Mouse (Mus musculus) embryonic stem cell, embryonic (primary cell): ENCODE data around the gene Mlycd.

Experiments used
- CTCF ChIA-PET, 4 experiments: fragments of 300-600 bp in 2 of 4; fragments of 350-600 bp in 2 of 4; sonication (Branson Sonifier 250); formaldehyde crosslinking; loops; one replicate each; lab custom pipeline; 2022; ENCODE audit warnings: inconsistent platforms in 2 of 4; lab: Charles Lee
- POLR2A ChIA-PET, 4 experiments: fragments of 300-600 bp in 2 of 4; fragments of 350-600 bp in 2 of 4; sonication (Branson Sonifier 250); formaldehyde crosslinking; loops; one replicate each; lab custom pipeline; 2022; ENCODE audit warnings: antibody characterized with exemption in 4 of 4, inconsistent platforms in 1 of 4; lab: Charles Lee

The Mlycd gene

GRCm38 (mm10) chr8:119386988-119387387 lies 7.7 kb upstream of the Mlycd start:
- CTCF ChIA-PET, result interaction anchor here in 3 of 4 experiments (0.6 to 2.8 kb wide), 12 partner anchors 26 to 392 kb away, joined by 3 to 13 read pairs (median 4); no protein-coding TSS in a partner anchor
- POLR2A ChIA-PET, result interaction anchor here in 2 of 4 experiments (0.5 to 1.7 kb wide), 2 partner anchors 13 to 404 kb away, joined by 3 read pairs; no protein-coding TSS in a partner anchor

GRCm38 (mm10) chr8:119394097-119394496 lies 581 bp upstream of the Mlycd start:
- ChIA-PET POLR2A (interaction anchor here in 3 of 4 experiments (0.6 to 2.6 kb wide), 15 partner anchors 8 to 279 kb away, joined by 3 to 7 read pairs (median 3); partner anchors contain the start of gene Hsbp1 (in 2 of the 3)), CTCF (interaction anchor here in 3 of 4 experiments (1.0 to 3.3 kb wide), 15 partner anchors 8 to 493 kb away, joined by 3 to 27 read pairs (median 5); no protein-coding TSS in a partner anchor)

- ChIA-PET POLR2A (interaction anchor here (0.6 to 2.6 kb wide), 18 partner anchors 9 to 907 kb away, joined by 3 to 7 read pairs (median 3); partner anchors contain the start of genes Hsbp1 (in 2 of the 4) and Slc38a8 (in 1 of the 4)), CTCF (interaction anchor here (0.5 to 3.3 kb wide), 26 partner anchors 9 to 492 kb away, joined by 3 to 27 read pairs (median 4); no protein-coding TSS in a partner anchor)
These were observed 633 bp downstream of the Mlycd start for GRCm38 (mm10) chr8:119395072-119395950.

- POLR2A ChIA-PET, result interaction anchor here in 1 of 4 experiments (1.5 kb wide), 1 partner anchor 9 kb away, joined by 4 read pairs; no protein-coding TSS in a partner anchor
These were observed 3.9 kb downstream of the Mlycd start for GRCm38 (mm10) chr8:119398558-119398957.

GRCm38 (mm10) chr8:119399255-119399654 lies 4.6 kb downstream of the Mlycd start:
- POLR2A ChIA-PET, result interaction anchor here in 1 of 4 experiments (1.5 kb wide), 1 partner anchor 9 kb away, joined by 4 read pairs; no protein-coding TSS in a partner anchor
- CTCF ChIA-PET, result interaction anchor here in 3 of 4 experiments (0.5 to 2.6 kb wide), 4 partner anchors 13 to 317 kb away, joined by 3 to 14 read pairs (median 3); no protein-coding TSS in a partner anchor

More at GRCm38 (mm10) chr8:119398558-119398957, 3.9 kb downstream of the Mlycd start:
- CTCF ChIA-PET, result interaction anchor here in 1 of 4 experiments (2.6 kb wide), 1 partner anchor 14 kb away, joined by 14 read pairs; no protein-coding TSS in a partner anchor

- ChIA-PET CTCF (interaction anchor here (0.6 to 2.6 kb wide), 5 partner anchors 12 to 276 kb away, joined by 3 to 14 read pairs (median 3); no protein-coding TSS in a partner anchor), POLR2A (interaction anchor here in 2 of 4 experiments (0.6 to 0.7 kb wide), 2 partner anchors 14 to 1127 kb away, joined by 3 read pairs; no protein-coding TSS in a partner anchor)
These were observed 5.5 kb downstream of the Mlycd start for GRCm38 (mm10) chr8:119400122-119400671.

GRCm38 (mm10) chr8:119400904-119401303 lies 6.2 kb downstream of the Mlycd start:
- CTCF ChIA-PET, result interaction anchor here in 2 of 4 experiments (0.5 to 2.6 kb wide), 3 partner anchors 12 to 298 kb away, joined by 3 to 14 read pairs (median 3); no protein-coding TSS in a partner anchor
- POLR2A ChIA-PET, result interaction anchor here in 1 of 4 experiments (1.0 kb wide), 1 partner anchor 158 kb away, joined by 3 read pairs; no protein-coding TSS in a partner anchor

GRCm38 (mm10) chr8:119403912-119404311 lies 9.2 kb downstream of the Mlycd start:
- POLR2A ChIA-PET, result interaction anchor here in 1 of 4 experiments (0.6 kb wide), 1 partner anchor 180 kb away, joined by 3 read pairs; no protein-coding TSS in a partner anchor
- CTCF ChIA-PET, result interaction anchor here in 2 of 4 experiments (0.6 to 2.9 kb wide), 4 partner anchors 9 to 272 kb away, joined by 4 to 16 read pairs (median 4); no protein-coding TSS in a partner anchor

- ChIA-PET POLR2A (no interaction called here), CTCF (interaction anchor here in 1 of 4 experiments (2.9 kb wide), 1 partner anchor 8 kb away, joined by 16 read pairs; no protein-coding TSS in a partner anchor)
These were observed 10.0 kb downstream of the Mlycd start for GRCm38 (mm10) chr8:119404648-119405047.

- ChIA-PET POLR2A (interaction anchor here in 2 of 4 experiments (0.8 to 1.6 kb wide), 5 partner anchors 10 to 268 kb away, joined by 3 to 4 read pairs (median 3); partner anchors contain the start of gene Mbtps1 (in 1 of the 2)), CTCF (interaction anchor here in 2 of 4 experiments (0.8 to 1.4 kb wide), 3 partner anchors 28 to 268 kb away, joined by 3 to 4 read pairs (median 3); no protein-coding TSS in a partner anchor)
These were observed 13.6 kb downstream of the Mlycd start for GRCm38 (mm10) chr8:119408311-119408710.

- ChIA-PET CTCF (interaction anchor here (0.5 to 3.9 kb wide), 155 partner anchors 9 to 1481 kb away, joined by 3 to 85 read pairs (median 5); partner anchors contain the start of genes Tldc1 (in 4 of the 4), Kcng4 (in 3 of the 4), Mlycd (in 3 of the 4) and Taf1c (in 3 of the 4)), POLR2A (interaction anchor here (0.6 to 2.0 kb wide), 18 partner anchors 9 to 264 kb away, joined by 3 to 11 read pairs (median 4); partner anchors contain the start of gene Mbtps1 (in 2 of the 4))
These were observed 17.5 kb downstream of the Mlycd start for GRCm38 (mm10) chr8:119412037-119412734.

- CTCF ChIA-PET, result interaction anchor here (0.5 to 3.9 kb wide), 172 partner anchors 9 to 1307 kb away, joined by 3 to 85 read pairs (median 5); partner anchors contain the start of genes Taf1c (in 4 of the 4), Tldc1 (in 4 of the 4), Kcng4 (in 3 of the 4) and Mlycd (in 3 of the 4)
- POLR2A ChIA-PET, result interaction anchor here (0.5 to 2.0 kb wide), 22 partner anchors 9 to 365 kb away, joined by 3 to 11 read pairs (median 4); partner anchors contain the start of genes Mbtps1 (in 2 of the 4) and Tldc1 (in 1 of the 4)
These were observed 18.2 kb downstream of the Mlycd start for GRCm38 (mm10) chr8:119412735-119413498.

GRCm38 (mm10) chr8:119413605-119414004 lies 18.9 kb downstream of the Mlycd start:
- CTCF ChIA-PET, result interaction anchor here (0.6 to 3.9 kb wide), 73 partner anchors 8 to 365 kb away, joined by 3 to 85 read pairs (median 6); partner anchors contain the start of genes Taf1c (in 4 of the 4), Mlycd (in 3 of the 4), Dnaaf1 (in 1 of the 4) and Hsbp1 (in 1 of the 4)
- POLR2A ChIA-PET, result interaction anchor here in 3 of 4 experiments (0.6 to 2.0 kb wide), 11 partner anchors 9 to 364 kb away, joined by 3 to 11 read pairs (median 4); partner anchors contain the start of genes Mbtps1 (in 1 of the 3) and Tldc1 (in 1 of the 3)

GRCm38 (mm10) chr8:119420318-119420717 lies 25.6 kb downstream of the Mlycd start:
- ChIA-PET CTCF (no interaction called here), POLR2A (no interaction called here)

- POLR2A ChIA-PET, result interaction anchor here (0.5 to 2.2 kb wide), 9 partner anchors 9 to 1109 kb away, joined by 3 to 11 read pairs (median 4); partner anchors contain the start of gene Mbtps1 (in 1 of the 4)
- CTCF ChIA-PET, result interaction anchor here (1.0 to 4.2 kb wide), 9 partner anchors 9 to 255 kb away, joined by 3 to 45 read pairs (median 5); no protein-coding TSS in a partner anchor
These were observed 27.0 kb downstream of the Mlycd start for GRCm38 (mm10) chr8:119421603-119422122.
